Mouse (Mus musculus) heart, postnatal 10 days (tissue): ENCODE results near the gene Galr2. TPM values are rescaled to one million over a fixed set of nuclear protein-coding genes. Genes with fewer than 3 reads are reported as not detected.

Source experiments
- DNase-seq, 2 experiments: peaks; one replicate each; pipeline ENCODE4 v3.0.0; 2021
- intact Hi-C: fragments of 180-260 bp; cut with DNase I; formaldehyde crosslinking; loops from one replicate; pipeline ENCODE4 v1.15.1; 2025
- total RNA-seq, 2 experiments: library from RNA; stranded (reverse); gene quantifications; 2 replicates each; pipeline ENCODE4 v1.2.3; 2021

Gene Galr2
- not detected for total RNA-seq

DNA sequence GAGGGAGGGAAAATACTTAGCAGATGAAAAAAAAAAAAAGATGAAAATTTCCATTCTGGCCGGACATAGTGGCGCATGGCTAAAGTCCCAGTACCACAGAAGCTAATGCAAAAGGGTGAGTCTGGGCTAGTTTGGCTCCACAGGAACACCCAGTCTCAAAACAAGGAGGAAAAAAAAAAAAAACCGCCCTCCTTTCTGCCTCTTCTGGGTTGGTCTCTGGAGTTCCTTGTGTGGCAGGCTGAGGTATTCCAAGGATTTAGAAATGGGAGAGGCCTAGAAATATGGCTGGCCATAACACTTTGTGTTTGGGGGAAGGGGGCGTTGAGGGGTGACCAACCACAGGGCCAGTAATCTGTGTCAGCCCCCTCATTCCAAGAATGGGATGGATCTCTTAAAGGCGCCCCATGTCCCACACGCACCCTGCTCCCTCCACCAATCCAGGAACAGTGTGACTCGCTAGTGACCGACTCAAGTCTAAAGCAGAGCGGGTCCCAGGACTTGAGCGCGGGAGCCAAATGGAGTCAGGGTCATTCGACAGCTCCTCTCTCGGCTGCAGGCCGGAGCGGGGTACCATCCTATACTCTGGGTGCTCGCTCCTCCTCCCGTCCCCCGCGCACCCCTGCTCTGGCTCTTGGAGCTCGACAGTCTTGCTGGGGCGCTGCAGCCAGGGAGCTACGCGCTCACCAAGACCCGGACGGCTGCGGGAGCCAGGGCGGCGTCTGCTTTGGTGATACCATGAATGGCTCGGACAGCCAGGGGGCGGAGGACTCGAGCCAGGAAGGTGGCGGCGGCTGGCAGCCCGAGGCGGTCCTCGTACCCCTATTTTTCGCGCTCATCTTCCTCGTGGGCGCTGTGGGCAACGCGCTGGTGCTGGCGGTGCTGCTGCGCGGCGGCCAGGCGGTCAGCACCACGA, at the start of gene Galr2:
TSS of gene Galr2 (plus strand) at position 189 of the 913 bp plus-strand sequence.
- no peak for DNase-seq
- intact Hi-C loops = no loop called here

GRCm38 (mm10) chr11:116232427-116232826, 48.3 kb upstream of the Galr2 start:
- intact Hi-C loops = no loop called here

DNA sequence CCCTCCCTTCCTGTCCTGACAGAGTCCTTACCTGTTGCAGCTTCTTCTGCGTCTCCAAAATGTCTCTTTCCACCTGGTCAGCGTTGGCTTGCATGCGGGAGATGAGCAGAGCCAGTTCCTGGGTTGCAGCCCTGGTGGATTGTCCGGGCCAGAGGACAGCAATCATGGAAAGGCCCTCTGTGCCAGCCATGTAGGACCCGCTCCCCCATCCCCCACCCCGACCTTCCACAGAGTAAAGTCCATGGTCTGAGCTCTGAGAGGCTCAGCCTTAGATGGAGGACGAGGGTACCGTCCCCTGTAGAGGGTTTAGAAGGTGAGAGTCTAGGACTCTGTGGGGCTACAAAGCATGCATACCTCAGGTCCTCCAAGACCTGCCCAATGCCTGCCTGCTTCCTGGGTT, 45.8 kb upstream of the Galr2 start:
- no peak for DNase-seq
- intact Hi-C loops = no loop called here

More at GRCm38 (mm10) chr11:116232427-116232826, 48.3 kb upstream of the Galr2 start:
- no peak for DNase-seq

DNA sequence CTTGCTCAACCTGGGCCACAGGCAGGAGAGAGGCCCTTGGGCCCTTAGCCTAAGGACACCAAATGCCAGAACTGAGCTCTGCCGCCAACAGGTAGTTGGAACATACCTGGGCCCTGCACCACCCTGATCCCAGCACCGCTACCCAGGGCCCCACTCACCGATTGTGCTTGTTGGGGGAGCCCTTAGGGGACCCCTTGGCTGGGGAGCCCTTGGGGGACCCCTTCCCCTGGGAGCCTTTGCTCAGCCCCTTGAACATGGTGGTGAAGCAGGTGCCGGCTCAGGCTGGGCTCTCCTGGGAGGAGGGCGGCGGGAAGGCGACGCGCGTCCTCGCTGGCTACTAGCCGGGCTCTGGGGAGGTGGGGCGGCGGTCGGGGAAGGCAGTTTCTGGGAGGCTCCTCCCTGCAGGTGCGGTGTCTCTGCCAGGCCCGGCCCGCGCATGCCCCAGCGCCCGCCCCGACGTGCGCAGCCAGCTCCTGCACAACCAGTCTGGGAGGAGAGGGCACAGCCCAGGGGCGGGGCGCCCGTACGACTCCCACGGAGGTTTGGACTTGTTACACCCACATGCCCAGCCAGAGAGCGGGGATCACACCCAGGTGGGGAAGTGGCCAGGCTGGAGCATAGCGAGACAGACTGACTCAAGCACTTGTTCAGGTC, 42.9 kb upstream of the Galr2 start, which contains the start of gene Evpl:
TSS of gene Evpl (minus strand) at position 336 of the 654 bp plus-strand sequence.
- DNase-seq = peak; percentile 39 to 42
- intact Hi-C loops = no loop called here

DNA sequence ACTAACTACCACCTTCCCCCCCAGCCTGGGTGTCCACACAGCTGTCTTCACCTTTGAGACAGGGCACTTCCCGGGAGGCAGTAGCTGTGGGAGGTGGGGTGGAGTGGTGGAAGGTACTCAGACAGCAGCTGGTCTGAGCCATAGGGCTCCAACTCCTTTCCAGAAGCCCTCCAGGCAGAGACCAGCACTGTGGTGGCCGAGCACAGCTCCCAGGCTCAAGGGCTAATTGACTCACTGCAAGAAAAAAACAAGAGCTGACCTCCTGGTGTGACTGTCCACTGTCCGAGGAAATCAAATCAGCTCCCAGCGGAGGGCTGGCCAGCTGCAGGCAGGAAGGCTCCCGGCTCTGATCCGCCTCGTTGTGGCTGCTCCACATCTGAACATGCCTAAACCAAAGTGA, 40.9 kb upstream of the Galr2 start:
- DNase-seq = no peak
- intact Hi-C loops = no loop called here

- DNase-seq = no peak
- intact Hi-C loops = no loop called here
Measured at GRCm38 (mm10) chr11:116241744-116242235, 38.9 kb upstream of the Galr2 start.

DNA sequence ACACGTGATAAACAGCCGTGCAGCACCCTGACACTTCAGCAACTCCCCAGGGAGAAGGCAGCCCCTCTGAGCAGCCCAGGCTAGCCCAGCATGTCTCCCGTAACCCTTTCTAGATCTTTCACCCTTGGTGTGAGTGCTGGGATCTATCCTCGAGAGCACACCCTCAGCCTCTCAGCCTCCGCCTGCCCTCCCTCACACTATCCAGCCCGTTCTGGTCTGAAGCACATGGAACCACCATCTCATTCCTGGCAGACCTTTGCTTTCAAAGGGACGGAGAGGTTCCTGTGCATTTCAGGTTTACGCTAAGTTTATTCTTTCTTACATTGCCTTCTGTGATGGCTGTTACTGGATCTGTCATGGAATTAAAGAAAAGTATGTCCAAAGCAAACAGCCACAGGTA, 36.2 kb upstream of the Galr2 start:
- no peak for DNase-seq
- intact Hi-C loops = no loop called here

DNA sequence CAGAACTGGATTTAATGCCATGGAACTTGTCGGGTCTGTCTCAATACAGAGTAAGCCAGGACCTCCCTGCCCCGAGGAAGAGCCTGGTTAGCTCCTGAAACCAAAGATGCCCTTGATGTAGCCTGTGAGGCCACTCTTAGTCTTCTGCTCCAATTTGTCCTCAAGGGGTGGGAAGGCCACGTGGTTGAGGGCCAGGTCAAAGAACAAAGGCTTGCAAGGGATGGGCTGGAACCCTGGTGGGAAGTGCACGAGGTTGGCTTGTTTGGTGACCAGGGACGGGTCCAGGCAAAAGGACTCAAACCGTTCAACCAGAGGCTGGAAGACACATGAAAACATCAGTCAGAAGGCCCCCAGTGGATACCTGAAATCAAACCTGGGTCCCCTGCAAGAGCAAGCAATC, 35.1 kb upstream of the Galr2 start:
- intact Hi-C loops = no loop called here
- no peak for DNase-seq

DNA sequence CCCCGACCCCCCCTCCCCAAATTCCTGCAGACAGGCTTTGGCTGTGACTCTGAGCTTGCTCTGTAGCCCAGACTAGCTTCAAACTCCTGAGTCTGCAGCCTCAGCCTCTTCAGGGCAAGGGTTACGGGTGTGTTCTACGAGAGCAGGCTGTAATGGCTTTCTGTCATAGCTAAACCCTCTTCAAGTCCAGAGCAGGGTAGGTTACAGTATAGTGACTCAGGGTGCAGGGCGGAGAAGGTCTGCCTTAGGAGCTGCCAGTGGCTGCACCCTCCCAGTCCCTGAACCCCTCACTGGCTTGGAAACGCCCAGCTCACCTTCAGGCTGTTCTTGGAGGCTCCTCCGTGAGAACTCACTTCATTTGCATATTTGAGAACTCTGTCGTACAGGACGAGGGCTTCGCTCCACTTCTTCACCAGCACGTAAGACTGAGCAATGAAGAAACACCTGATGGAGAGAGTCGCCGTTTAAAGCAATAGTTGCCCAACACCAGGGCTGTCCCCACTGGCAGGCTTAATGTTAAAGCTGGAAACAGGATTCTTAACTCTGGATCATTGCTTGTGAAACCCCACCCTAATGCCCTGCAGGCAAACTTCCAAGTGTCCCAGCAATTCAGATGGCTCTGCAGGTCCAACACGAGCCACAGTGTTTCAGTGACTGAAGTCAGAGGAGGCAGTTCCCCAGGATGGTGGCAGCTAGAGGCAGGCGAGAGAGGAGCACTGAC, 33.1 kb upstream of the Galr2 start:
- no peak for DNase-seq
- intact Hi-C loops = no loop called here

- DNase-seq = no peak
- intact Hi-C loops = no loop called here
Measured at GRCm38 (mm10) chr11:116250898-116251297, 29.8 kb upstream of the Galr2 start.

GRCm38 (mm10) chr11:116253076-116253600, 27.6 kb upstream of the Galr2 start:
- DNase-seq = no peak
- intact Hi-C loops = no loop called here

- intact Hi-C loops = no loop called here
- no peak for DNase-seq
Measured at GRCm38 (mm10) chr11:116254627-116255026, 26.1 kb upstream of the Galr2 start.

- no peak for DNase-seq
Measured at GRCm38 (mm10) chr11:116255090-116255981, 25.4 kb upstream of the Galr2 start.

GRCm38 (mm10) chr11:116255982-116256675, 24.6 kb upstream of the Galr2 start:
- DNase-seq = no peak
- intact Hi-C loops = no loop called here

More at GRCm38 (mm10) chr11:116255090-116255981, 25.4 kb upstream of the Galr2 start:
- intact Hi-C loops = no loop called here

- DNase-seq = no peak
- intact Hi-C loops = no loop called here
Measured at GRCm38 (mm10) chr11:116259461-116259860, 21.3 kb upstream of the Galr2 start.

GRCm38 (mm10) chr11:116260259-116260658, 20.5 kb upstream of the Galr2 start:
- intact Hi-C loops = no loop called here
- no peak for DNase-seq

GRCm38 (mm10) chr11:116265352-116265751, 15.4 kb upstream of the Galr2 start:
- intact Hi-C loops = no loop called here
- no peak for DNase-seq

DNA sequence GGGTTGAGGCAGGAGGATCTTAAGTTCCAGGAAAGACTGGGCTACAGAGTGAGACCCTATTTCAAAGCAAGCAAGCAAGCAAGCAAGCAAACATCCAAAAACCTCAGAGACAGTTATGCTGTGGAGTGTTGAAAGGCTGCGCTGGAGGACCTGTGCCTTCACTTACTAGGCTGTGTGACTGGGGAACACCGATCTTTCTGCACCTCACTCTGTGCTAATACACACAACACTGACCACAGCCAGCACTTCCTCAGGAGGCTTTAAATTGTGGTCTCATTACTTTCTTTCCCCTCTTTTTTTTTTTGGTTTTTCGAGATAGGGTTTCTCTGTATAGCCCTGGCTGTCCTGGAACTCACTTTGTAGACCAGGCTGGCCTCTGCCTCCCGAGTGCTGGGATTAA, 14.9 kb upstream of the Galr2 start:
- intact Hi-C loops = no loop called here
- no peak for DNase-seq

GRCm38 (mm10) chr11:116267637-116268036, 13.1 kb upstream of the Galr2 start:
- DNase-seq = no peak
- intact Hi-C loops = no loop called here
